Mouse (Mus musculus): Measurements from ENCODE around the gene Nup93.
A peak's percentile ranks its signal among the peaks of the same experiment; 100 is the strongest.

The Nup93 gene

DNA sequence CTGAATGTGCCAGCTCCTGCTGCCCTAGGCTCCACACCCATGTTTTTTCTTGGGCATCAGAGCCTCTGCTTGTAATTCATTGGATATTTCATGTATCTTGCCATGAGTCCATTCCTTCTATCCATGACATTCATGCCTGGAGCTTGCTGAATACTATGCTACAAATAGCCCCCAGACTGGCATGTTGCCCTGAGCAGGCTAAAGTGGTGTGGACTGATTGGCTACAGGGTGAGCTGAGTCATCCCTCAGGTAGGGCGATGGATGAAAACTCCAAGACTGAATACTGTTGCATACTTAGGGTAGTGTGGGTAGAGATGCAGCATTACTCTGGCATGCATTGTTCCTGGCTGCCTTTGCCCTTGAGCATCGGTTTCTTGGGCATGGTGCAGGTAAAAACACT lies 102.9 kb downstream of the Nup93 start:
- DNase-seq (ENCODE audit: low spot score in 2 of 2): no peak

DNA sequence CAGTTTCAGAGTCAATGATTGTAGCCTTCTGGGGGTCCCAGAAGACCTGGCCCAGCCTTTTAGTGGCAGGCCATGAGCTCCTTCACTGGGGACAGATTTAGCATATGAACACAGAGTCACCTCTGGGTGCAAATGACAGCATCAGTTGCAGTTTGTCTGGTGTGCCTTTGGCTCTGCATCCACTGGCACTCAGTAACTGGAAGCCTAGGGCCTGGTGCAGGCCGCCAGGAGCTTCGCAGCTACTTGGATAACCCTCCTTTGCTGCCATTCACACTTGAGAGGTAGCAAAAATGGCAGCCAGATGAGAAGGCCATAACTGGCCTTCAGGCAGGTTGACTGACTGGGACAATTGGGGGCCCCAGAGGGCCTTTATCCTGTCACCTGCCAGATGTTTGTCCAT lies 103.3 kb downstream of the Nup93 start:
- no peak for DNase-seq (ENCODE audit: low spot score in 2 of 2)

DNA sequence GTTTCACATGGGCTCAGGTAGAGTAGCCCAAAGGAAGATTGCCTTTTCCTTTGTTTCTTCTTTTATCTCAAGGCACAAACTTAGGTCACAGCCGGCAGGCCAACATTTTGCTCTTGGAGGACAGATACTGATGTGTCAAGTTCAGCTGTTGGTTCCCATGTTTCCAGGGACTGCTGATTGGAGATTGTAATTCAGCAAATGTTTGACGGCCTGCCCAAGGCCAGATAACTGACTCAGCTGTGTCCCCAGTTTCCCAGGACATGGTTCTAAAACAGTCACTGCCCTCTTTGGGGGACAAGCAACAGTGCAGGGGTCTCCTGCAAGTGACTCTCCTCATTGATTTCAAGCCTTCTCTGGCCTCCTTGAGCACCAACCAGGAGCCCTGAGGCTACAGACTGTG lies 105.7 kb downstream of the Nup93 start:
- no peak for DNase-seq (ENCODE audit: low spot score in 2 of 2)

DNA sequence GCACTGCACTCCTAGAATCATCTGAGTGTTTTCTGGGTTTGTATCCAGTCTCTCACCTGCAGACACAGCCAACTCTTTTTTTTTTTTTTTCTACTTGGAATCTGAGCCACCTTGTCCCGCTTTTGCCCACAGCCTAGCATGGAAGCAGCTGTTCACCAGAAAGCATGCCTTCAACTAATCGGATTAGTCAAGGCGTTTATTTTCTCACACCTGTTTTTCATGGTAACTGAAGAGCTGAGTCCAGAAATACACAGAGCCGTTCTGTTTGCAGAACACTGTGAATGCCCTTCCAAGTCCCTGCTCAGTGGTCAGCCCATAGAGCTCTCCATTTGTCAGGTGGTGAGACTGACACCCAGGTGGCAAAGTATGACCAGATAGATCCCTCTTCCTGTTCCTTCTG lies 107.7 kb downstream of the Nup93 start:
- no peak for DNase-seq (ENCODE audit: low spot score in 2 of 2)

- DNase-seq (ENCODE audit: low spot score in 2 of 2): no peak
Measured at GRCm38 (mm10) chr8:94323041-94323440, 108.7 kb downstream of the Nup93 start.

GRCm38 (mm10) chr8:94324071-94324470 lies 109.7 kb downstream of the Nup93 start:
- DNase-seq (ENCODE audit: low spot score in 2 of 2): no peak

DNA sequence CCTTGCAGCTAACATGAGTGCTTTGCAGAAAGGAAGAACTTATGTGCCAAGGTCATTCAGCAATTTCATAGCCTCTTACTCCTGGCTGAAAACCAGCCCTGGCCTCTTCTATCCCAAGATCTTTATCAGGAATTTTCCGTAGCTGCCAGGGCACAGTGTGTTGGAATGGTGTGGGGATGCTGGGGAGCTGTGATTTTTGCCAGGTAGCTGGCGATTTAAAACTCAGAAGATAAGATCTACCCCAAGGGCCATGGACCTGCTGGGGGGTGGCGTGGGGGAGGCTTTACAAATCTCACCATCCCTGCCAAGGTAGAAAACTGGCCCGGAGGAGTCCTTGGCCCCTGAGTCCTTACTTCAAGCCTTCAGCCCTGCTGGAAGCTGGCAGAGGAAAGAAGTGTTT lies 111.7 kb downstream of the Nup93 start:
- no peak for DNase-seq (ENCODE audit: low spot score in 2 of 2)

DNA sequence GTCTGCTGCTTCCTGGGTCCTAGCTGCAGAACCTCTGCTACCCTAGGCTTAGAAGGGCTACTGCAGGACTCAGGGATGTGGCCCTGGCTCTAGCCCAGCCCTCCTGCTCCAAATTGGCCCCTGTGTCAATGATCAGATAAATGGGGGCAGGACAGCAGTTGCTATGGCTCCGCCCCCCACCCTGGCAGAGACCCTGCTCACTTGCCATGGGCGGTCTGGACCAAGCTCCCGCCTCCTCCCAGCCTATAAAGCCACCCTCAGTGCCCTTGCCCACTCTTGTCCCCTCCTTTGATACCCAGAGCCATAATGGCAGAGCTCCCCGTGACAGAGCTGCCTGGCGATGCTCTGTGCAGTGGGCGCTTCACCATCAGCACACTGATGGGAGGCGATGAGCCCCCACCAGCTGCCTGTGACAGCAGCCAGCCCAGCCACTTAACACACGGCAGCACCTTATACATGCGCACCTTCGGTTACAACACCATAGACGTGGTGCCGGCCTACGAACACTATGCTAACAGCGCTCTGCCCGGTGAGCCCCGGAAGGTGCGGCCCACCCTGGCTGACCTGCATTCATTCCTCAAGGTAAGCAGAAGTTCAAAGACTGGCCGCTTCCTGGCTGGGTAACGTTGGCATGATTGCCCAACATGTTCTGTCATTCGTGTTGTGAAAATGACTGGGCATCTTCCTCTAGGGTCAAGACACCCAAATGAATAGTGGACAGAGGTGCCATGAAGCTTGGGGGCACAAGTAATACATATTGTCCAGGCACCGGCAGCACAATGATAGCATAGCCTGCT lies 114.8 kb downstream of the Nup93 start, which contains the start of gene Slc12a3:
Gene Slc12a3, plus strand, starts transcription at position 270 of the 797 bp plus-strand sequence.
- no peak for DNase-seq (ENCODE audit: low spot score in 2 of 2)

DNA sequence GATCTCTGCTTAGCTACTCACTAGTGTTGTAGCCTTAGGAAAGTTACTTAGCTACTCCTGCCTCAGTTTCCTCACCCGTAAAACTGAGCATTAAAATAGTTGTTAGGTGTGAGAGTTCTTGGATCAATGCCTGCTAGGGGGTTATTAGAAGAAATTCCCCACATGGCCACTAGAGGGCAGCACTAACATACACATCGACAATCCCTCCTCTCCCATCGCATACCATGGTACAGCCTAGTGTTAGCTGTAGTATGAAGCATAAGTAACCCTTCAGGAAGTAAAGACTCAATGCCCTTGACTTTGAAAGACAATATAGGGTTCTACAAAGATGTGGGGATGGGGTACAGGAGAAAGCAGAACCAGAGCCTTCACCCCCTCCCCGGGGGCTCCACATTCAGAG lies 116.4 kb downstream of the Nup93 start:
- peak in 1 of 2 experiments; percentile 61 for DNase-seq (ENCODE audit: low spot score in 2 of 2)

DNA sequence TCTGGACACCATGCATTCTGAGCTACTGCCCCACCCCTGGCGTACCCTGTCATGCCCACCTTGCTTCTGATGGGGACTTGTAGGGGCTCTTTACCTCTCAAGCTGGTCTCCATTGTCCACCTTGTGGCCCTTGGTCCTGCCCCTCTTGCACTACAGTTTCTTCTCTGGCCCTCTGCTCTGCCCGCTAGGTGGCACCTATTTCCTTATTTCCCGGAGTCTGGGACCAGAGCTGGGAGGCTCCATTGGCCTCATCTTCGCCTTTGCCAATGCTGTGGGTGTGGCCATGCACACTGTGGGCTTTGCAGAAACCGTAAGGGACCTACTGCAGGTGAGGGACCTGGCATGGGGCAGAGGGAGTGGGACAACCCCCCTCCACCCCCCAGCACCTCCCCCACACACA lies 119.0 kb downstream of the Nup93 start:
- DNase-seq (ENCODE audit: low spot score in 2 of 2): no peak

- DNase-seq (ENCODE audit: low spot score in 2 of 2): no peak
Measured at GRCm38 (mm10) chr8:94337559-94337958, 123.2 kb downstream of the Nup93 start.

GRCm38 (mm10) chr8:94340796-94341195 lies 126.4 kb downstream of the Nup93 start:
- no peak for DNase-seq (ENCODE audit: low spot score in 2 of 2)

DNA sequence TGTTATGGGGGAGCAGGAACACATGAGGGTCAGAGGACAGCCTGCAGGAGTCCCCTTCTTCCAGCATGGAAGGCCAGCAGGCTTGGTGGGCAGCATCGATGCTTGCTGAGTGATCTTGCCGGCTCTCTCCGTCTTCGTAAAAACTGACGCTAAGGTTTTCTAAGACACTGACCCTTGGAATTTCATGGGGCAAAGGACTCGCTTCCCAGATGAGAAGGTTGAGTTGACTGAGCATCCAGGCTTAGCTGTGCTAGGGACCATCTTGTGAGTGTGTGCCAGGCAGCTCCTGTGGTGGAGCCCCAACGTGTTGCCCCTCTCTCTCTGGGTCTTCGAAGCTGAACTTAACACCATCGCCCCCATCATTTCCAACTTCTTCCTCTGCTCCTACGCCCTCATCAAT lies 128.3 kb downstream of the Nup93 start:
- DNase-seq (ENCODE audit: low spot score in 2 of 2): no peak

- DNase-seq (ENCODE audit: low spot score in 2 of 2): peak; percentile 87 to 89
Measured at GRCm38 (mm10) chr8:94343290-94343689, 128.9 kb downstream of the Nup93 start.

DNA sequence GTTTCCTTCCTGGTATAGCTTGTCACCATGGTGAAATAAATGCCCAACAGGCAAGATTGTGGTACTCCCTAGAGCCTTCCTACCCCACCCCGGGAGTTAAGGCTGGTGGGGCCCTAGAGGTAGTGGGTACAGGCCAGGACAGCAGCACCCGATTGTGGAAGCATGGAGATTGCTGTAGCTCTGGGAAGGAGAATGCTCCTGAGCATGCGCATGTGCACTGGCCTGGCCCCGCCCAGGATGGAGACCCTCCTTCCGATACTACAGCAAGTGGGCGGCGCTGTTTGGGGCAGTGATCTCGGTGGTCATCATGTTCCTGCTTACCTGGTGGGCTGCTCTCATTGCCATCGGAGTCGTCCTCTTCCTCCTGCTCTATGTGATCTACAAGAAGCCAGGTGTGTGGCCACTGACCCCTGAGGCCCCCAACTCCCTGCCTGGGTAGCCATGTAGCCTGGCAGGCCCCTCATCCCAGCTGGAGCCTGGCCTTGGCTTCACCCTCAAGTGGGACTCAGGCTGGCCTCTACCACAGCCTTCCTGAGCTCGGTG lies 129.5 kb downstream of the Nup93 start:
- DNase-seq (ENCODE audit: low spot score in 2 of 2): no peak

DNA sequence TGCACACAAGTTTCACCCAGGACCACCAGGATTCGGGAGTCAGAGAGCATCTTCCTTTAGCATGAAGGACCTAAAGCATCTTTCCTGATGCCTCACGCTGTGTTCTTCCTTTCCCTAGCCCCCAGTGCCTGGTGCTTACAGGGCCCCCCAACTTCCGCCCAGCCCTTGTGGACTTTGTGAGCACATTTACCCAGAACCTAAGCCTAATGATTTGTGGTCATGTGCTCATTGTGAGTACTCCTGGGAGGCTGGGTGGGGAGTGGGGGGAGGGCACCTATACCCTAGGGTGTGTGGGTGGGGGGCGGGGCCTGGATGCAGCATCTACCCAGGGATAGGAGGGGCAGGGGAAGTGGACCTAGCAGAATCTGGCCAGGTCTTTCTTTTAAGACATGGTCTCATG lies 131.3 kb downstream of the Nup93 start:
- no peak for DNase-seq (ENCODE audit: low spot score in 2 of 2)

DNA sequence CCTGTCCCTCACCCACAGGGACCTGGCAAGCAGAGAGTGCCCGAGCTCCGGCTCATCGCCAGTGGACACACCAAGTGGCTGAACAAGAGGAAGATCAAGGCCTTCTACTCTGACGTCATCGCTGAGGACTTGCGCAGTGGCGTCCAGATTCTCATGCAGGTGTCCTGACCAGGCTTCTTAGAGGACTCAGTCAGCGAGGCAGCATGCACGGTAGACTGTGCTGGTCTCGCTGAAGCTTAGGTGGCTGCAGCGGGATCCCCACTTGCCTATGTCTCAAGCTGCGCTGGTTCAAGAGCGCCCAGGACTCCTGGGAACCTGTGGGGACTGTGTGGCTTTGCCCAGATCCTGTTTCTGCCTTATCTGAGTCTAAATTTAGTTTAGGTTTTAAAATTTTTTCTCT lies 131.9 kb downstream of the Nup93 start:
- DNase-seq (ENCODE audit: low spot score in 2 of 2): no peak

GRCm38 (mm10) chr8:94348425-94348824 lies 134.1 kb downstream of the Nup93 start:
- no peak for DNase-seq (ENCODE audit: low spot score in 2 of 2)

DNA sequence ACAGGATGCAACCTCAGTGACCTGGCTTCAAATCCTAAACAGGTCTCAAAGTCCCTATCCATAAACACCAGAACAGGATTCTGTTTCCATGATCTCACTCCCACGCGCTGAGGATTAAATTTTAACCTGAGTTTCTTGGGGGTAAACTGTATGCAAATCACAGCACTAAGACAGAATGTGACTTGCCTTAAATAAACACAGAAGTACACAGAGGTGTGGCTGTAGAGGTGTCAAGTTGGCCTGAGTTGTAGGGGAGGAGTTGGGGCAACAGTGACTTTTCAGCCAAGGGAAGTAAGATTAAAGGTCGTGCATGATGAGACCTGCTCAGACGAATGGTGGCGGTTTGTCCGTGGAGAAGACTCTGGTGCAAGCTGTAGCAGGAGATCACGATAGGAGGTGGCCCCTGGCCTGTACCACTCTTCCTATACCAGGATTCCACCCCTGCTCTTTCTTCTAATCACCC lies 139.7 kb downstream of the Nup93 start:
- DNase-seq (ENCODE audit: low spot score in 2 of 2): no peak

GRCm38 (mm10) chr8:94354571-94354970 lies 140.2 kb downstream of the Nup93 start:
- no peak for DNase-seq (ENCODE audit: low spot score in 2 of 2)

DNA sequence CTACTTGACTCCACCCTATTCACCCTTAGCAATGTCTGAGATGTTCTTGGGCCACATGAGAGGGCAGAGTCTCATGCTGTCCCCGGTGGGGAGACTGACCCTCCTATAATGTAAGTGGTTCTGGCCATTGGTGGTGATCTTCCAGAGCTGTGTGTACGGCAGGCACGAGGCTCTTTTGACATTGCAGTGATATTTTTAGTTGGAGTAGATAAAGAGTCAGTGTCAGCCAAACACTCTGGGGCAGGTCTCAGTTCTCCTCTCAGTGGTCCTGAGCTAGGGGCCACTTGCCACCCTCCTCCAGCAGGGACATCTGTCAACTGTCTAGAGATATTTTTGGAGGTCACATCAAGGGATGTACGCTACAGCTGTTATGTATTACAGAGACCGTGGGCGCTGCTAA lies 142.9 kb downstream of the Nup93 start:
- no peak for DNase-seq (ENCODE audit: low spot score in 2 of 2)

DNA sequence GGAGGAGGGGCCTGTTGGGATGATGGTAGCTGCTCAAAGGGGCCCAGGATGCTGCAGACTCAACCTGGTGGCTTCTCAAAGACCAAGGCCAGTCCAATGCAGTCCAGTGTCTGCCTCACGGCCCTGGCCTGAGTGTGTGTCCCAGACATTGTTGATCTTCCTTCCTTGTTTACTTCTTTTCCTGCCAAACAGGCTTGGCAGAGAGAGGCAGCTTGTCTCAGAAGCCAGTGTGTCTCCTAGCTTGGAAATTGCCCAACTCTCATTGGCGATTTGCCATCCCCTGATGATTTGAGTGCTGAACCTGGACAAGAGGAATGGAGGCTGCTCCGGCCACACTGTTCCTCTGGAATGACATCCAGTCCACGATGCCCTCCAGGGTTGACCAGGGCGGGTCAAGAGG lies 144.2 kb downstream of the Nup93 start:
- peak; percentile 78 to 83 for DNase-seq (ENCODE audit: low spot score in 2 of 2)

GRCm38 (mm10) chr8:94361774-94362431 lies 147.5 kb downstream of the Nup93 start:
- no peak for DNase-seq (ENCODE audit: low spot score in 2 of 2)
